Mouse (Mus musculus) inflammation-experienced regulatory T-cells (primary cell): Measurements from ENCODE around the gene Ttll13. TPM values are rescaled to one million over a fixed set of nuclear protein-coding genes. Genes with fewer than 3 reads are reported as not detected.

ENCODE experiments used
- polyA plus RNA-seq, 2 experiments: library from polyadenylated mRNA; unstranded; fragments of 100-300 nt; shearing (Covaris generic); gene quantifications; one replicate each; pipeline ENCODE4 v1.2.1; 2017

The Ttll13 gene
- 1 to 10 TPM in 1 of 2 experiments, under 1 TPM in 1; 0.59 to 5.8 TPM for polyA plus RNA-seq

GRCm38 (mm10) chr7:80246148-80246721 lies at the start of gene Ttll13:
Ttll13 (plus strand) TSS chr7:80246376.

DNA sequence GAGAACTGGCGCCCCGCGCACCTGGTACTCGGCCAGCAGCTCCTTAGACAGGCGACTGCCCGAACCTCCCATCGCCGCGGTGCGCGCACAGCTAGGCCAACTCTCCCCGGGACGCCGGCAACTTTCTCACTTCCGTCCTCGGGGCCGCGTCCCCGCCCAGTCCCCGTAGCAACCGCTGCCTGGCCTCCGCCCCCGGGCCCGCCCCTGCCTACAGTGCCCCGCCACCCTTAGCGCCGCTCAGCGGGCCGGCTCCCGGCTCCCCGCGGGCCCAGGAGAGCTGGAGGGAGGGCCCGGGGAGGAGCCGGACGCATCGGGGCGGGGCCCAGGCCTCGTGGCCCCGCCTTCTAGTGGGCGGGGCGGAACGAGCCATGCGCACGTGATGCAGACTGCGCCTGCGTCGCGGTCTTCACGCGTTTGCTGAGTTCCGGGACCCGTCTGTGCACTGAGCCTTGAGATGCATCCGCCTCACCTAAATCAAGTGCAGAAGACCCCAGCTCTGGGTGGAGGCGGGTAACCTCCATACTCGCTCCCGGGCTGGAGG lies 13.6 kb upstream of the Ttll13 start, which contains the start of the genes Cib1 and Gdpgp1:
Gene Cib1, minus strand, starts transcription at position 325 of the 541 bp plus-strand sequence.
Gene Gdpgp1, plus strand, starts transcription at position 377 of the 541 bp plus-strand sequence.

DNA sequence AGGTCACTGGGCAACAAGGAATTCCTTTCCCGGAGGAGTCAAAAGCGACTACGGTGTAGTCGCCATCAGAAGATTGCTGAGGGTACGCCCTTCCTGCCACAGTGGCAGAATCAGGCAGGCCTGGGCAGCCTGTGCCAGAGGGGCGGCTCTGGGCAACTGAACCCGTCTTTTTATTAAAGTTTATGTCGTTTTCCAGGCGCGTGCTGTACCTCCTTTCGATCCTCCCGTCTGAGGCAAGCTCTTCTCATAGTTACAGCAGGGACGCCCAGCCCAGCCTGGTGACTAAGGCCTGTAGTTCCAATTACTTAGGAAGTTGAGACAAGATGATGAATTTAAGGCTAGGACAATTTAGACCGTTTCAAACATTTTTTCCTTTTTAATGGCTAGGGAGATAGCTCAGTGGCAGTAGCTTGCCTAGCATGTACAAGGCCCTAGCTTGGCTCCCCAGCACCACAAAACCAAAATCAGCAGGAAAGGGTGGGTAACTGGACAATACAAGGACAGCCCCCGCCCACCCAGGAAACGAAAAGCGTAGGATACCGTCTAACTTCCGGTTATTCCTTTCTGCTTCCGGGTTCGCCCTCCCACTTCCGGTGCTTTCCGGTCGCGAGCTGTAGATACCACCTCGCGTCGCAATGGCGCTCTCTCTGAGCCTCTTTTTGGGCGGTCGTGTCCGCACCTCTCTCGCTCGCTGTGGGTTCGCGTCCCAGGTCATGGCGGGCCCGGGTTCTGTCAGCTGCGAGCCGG lies 14.6 kb downstream of the Ttll13 start, which contains the start of gene Ngrn:
Gene Ngrn, plus strand, starts transcription at position 591 of the 747 bp plus-strand sequence.

GRCm38 (mm10) chr7:80268897-80269750 lies 22.9 kb downstream of the Ttll13 start, which contains the start of gene Vps33b:
Vps33b (plus strand) TSS chr7:80269649.

DNA sequence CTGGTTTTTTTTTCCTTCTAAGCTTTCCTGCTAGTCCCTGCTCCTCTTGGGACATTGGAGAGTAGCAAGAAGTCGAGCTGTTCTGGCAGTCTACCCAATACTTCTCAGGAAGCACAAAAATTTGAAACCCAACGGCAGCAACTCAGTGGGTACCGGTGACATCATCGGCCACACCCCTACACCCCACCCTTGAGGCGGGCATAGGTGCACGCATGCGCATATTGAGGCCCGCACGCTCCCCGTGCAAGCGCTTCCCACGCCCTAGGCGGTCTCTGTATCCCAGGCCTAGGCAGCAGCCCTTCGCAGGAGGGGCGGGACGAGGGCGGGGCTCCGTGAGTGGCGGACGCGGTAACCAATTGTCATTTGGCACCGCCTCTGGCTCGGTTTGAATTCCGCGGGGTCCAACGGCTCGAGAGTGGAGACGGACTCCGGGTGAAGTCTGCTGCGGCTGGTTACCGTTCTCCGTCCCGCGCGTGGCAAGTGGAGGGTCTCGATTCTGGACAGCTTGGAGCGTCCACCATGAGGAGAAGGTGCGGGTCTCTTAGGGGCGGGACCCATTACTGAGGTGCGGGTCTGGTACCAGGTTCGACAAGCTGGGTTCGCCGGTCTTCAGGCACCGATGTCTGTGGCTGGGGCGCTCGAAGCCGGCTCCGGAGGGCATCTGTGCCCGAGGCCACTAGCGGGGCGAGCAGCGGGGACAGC lies 48.0 kb downstream of the Ttll13 start, which contains the start of gene Prc1:
Gene Prc1, plus strand, starts transcription at position 389 of the 702 bp plus-strand sequence.

Other genes starting within 250 kb of the Ttll13 start
- gene Zfp710, start 221.6 kb upstream of the Ttll13 start, polyA plus RNA-seq = 10 to 100 TPM; 12.1 to 22.7 TPM
- 10 to 100 TPM; 54.1 to 84.7 TPM for gene Idh2, start 131.0 kb upstream of the Ttll13 start, polyA plus RNA-seq
- gene Sema4b, start 59.5 kb upstream of the Ttll13 start, polyA plus RNA-seq = 10 to 100 TPM; 22.0 to 23.2 TPM
- gene Cib1, start 13.6 kb upstream of the Ttll13 start, polyA plus RNA-seq = 100 to 1,000 TPM; 139 to 161 TPM
- gene Gdpgp1, start 13.5 kb upstream of the Ttll13 start, polyA plus RNA-seq = 10 to 100 TPM in 1 of 2 experiments, 1 to 10 TPM in 1; 9.2 to 13.3 TPM
- 10 to 100 TPM; 47.2 to 59.6 TPM for gene Ngrn, start 14.8 kb downstream of the Ttll13 start, polyA plus RNA-seq
- gene Vps33b, start 23.3 kb downstream of the Ttll13 start, polyA plus RNA-seq = 10 to 100 TPM; 42.2 to 68.2 TPM
- gene Prc1, start 48.1 kb downstream of the Ttll13 start, polyA plus RNA-seq = 10 to 100 TPM in 1 of 2 experiments, 1 to 10 TPM in 1; 7.8 to 12.8 TPM
- gene Rccd1, start 78.1 kb downstream of the Ttll13 start, polyA plus RNA-seq = 10 to 100 TPM; 24.7 to 27.3 TPM
- gene Unc45a, start 94.6 kb downstream of the Ttll13 start, polyA plus RNA-seq = 10 to 100 TPM; 74.5 to 78.7 TPM
- 10 to 100 TPM in 1 of 2 experiments, 1 to 10 TPM in 1; 6.5 to 11.6 TPM for gene Hddc3, start 96.7 kb downstream of the Ttll13 start, polyA plus RNA-seq
- gene Man2a2, start 125.0 kb downstream of the Ttll13 start, polyA plus RNA-seq = 10 to 100 TPM; 50.0 to 65.1 TPM
- gene Fes, start 141.6 kb downstream of the Ttll13 start, polyA plus RNA-seq = 1 to 10 TPM in 1 of 2 experiments, under 1 TPM in 1; 0.58 to 3.5 TPM
- 10 to 100 TPM; 52.1 to 53.9 TPM for gene Furin, start 159.1 kb downstream of the Ttll13 start, polyA plus RNA-seq